Mouse (Mus musculus) embryonic fibroblast, embryonic 13.5 days (primary cell): ENCODE results near the gene Fam81b. TPM values are rescaled to one million over a fixed set of nuclear protein-coding genes. Genes with fewer than 3 reads are reported as not detected.
"Not testable (repeated sequence)": the region's sequence is repeated elsewhere in the genome, so short reads cannot be mapped to it uniquely, and the experiment has no call there.

Experiments
- H3K27ac ChIP-seq: 2 replicates; pipeline ENCODE4 v1.5.1; 2012; ENCODE audit warnings: low read length, control low read depth, inconsistent platforms; ENCODE audit not compliant: insufficient read depth
- H3K4me1 ChIP-seq: 2 replicates; pipeline ENCODE4 v1.6.1; 2011; ENCODE audit warnings: low read length; ENCODE audit not compliant: control insufficient read depth, insufficient read depth
- H3K4me3 ChIP-seq: 2 replicates; pipeline ENCODE4 v1.5.1; 2011; ENCODE audit warnings: mild to moderate bottlenecking, control low read depth, low read length; ENCODE audit not compliant: insufficient read depth
- CTCF ChIP-seq: IDR thresholded peaks from 2 replicates; pipeline ENCODE4 v1.5.1; 2011; ENCODE audit warnings: mild to moderate bottlenecking, control low read depth, low read length, moderate library complexity, borderline replicate concordance; ENCODE audit not compliant: insufficient read depth
- POLR2A ChIP-seq: IDR thresholded peaks from 2 replicates; pipeline ENCODE4 v1.6.1; 2011; ENCODE audit warnings: low read depth, mild to moderate bottlenecking, control low read depth, low read length, moderate library complexity
- polyA plus RNA-seq: library from polyadenylated mRNA; stranded (reverse); fragments of >200 nt; gene quantifications from 2 replicates; pipeline ENCODE4 v1.2.4, GENCODE M21; 2011; ENCODE audit warnings: low read depth; ENCODE audit not compliant: missing spikeins, insufficient read length

The Fam81b gene
- polyA plus RNA-seq: not detected in 2 replicates

DNA sequence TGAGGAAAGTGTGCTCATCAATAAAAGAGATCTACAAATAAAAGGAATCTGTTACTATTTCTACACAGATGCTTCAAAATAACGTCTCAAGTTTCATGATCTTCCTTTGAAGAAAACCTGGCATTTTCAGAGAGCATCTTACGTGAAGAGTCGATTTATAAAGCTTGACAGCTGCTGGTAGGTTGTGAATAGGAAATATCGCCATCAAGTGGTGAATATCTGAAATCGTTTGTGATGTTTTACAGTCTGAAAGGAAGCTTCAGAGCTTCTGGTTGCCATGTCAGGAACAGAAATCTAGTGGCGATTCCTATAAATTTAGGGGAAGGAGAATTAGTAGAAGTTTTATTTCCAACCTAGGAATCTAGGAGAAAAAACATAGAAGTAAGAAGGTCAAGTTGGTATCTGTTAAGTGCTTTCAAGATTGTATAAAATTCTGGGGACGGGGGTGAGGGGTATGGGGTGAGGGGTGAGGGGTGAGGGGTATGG, at the start of gene Fam81b:
TSS of gene Fam81b (minus strand) at position 436 of the 486 bp plus-strand sequence.
- Histone ChIP-seq H3K4me3 (no peak within 1 kb of the TSS), H3K27ac (no peak within 1 kb of the TSS), H3K4me1 (no peaks in the 10 kb centered on the region)
- TF ChIP-seq CTCF (no peak), POLR2A (no peak)

DNA sequence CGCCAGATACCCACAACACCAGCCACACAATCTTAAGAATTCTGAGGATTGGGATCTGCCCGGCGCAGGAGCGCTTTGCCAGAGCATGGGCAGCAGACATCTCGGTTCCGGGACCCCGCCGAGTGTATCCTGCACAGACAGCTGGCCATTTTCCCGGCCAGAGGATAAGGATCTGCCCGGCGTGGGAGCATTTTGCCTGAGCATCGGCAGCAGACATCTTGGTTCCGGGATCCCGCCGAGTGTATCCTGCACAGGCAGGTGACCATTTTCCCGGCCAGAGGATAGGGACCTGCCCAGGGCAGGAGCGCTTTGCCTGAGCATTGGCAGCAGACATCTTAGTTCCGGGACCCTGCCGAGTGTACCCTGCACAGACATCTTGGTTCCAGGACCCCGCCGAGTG, 41.1 kb upstream of the Fam81b start:
- not testable (repeated sequence) for H3K4me1 ChIP-seq, H3K27ac ChIP-seq, H3K4me3 ChIP-seq

DNA sequence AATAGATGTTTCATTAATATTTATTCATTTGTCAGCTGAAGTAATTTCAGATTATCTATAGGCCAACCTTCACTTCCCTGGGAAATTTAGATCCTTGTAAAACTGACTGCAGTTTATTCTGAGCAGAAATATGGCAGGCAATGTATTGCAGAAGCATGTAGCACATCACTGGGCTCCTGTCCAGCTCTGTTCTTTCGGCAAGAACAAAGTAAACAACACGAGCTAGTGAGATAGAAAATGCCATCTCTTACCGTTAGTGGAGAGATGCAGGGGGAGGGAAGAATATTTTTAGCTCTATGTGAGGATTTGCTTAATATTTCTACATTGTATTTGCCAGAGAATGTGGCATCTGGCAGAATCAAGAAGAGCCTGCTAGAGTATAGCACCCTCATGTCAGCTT, 13.8 kb upstream of the Fam81b start:
- Histone ChIP-seq H3K4me3 (no peak overlapping the region), H3K27ac (no peak overlapping the region), H3K4me1 (no peaks in the 10 kb centered on the region)
- TF ChIP-seq CTCF (no peak), POLR2A (no peak)

DNA sequence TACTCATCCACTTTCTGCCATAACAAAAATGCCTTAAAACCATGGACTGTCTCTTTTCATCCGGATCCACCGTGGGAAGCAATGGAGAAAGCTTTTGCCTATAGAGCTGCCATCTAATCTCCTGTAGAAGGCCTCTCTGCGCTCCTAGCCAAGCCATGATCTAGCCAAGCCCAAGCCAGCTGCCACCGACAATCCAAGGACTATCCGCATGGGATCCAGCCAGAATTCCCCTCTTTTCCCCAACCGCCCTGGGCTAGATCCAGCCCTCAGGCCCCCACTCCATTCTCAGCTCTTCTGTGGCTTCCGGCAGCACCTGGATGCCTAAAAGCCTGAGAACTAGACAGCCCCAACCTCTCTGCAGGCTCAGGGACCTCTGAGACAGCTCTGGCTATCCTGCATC, 6.7 kb upstream of the Fam81b start:
- H3K4me3 ChIP-seq: no peak overlapping the region
- H3K4me1 ChIP-seq: no peaks in the 10 kb centered on the region
- no peak for TF ChIP-seq CTCF
- no peak overlapping the region for H3K27ac ChIP-seq

DNA sequence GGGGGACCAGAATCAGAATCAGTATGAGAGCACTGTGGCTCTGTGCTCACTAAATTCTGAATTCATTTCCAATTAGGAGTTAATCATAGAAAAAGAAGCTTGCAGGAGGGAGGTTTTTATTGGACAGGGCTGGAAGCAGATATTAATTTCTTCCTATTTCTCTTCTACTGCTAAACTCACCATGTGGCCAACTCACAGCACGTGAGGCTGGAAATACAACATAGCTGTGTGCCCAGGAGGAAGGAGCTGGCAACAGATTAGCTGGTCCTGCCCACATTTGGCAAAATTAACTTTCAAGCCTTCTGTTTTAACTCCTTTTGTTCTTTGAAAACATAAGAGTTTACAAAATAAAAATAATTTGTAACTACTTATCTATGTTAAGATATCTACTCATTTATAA, 3.9 kb upstream of the Fam81b start:
- Histone ChIP-seq H3K27ac (no peak overlapping the region), H3K4me3 (no peak overlapping the region), H3K4me1 (no peaks in the 10 kb centered on the region)
- TF ChIP-seq POLR2A (no peak), CTCF (no peak)

DNA sequence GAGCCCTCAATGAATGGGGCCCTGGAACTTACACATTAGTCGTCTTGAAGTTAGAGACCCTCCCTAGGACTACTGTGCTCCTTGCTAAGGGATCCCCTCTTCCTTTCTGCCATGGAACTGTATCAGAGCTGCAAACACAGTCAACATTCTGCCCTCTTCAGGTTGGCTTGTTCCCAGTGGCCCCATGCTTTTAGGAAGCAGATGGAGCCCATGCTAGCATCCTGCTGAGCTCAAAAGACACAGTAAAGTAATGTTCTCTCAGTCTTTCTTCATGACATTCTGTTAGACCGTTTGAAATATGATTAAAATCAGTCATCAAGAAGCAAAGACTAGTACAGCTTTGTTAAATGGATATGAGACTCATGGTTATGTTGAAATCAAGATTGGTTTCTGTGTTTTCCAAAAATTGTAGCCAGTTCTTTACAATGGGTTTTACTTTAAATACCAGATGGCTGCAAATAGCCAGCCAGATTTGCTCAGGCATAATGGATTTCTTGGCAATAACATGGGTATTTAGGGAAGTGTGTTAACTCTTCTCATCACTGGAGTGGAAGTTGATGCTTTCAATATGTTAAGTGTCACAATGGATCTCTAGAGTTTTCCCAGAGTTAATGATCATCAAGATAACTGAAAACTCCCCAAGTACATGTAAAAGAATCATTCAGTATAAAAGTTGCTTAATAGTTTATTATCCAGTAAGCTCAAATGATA, 938 bp upstream of the Fam81b start:
- H3K4me1 ChIP-seq: no peaks in the 10 kb centered on the region
- TF ChIP-seq POLR2A (no peak), CTCF (no peak)
- H3K27ac ChIP-seq: no peak overlapping the region
- H3K4me3 ChIP-seq: no peak overlapping the region

DNA sequence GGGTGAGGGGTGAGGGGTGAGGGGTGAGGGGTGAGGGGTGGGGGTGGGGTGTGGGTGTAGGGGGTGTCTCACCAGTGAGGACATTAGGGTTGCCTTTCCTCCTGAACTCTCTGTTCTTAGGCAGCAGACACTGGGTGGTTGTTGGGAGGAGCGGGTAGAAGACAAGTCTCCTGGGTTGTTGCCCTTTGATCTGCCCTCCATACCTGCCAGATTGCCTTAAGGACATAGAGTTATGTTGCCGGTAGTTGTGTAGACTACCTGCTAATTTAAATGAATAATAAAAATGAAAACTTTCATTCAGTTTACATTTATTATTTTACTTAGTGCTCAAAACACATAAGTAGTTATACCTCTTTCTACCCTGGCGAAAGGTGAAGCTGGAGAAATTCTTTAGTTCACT, 369 bp upstream of the Fam81b start:
- no peaks in the 10 kb centered on the region for H3K4me1 ChIP-seq
- H3K4me3 ChIP-seq: no peak overlapping the region
- H3K27ac ChIP-seq: no peak overlapping the region
- TF ChIP-seq POLR2A (no peak), CTCF (no peak)

DNA sequence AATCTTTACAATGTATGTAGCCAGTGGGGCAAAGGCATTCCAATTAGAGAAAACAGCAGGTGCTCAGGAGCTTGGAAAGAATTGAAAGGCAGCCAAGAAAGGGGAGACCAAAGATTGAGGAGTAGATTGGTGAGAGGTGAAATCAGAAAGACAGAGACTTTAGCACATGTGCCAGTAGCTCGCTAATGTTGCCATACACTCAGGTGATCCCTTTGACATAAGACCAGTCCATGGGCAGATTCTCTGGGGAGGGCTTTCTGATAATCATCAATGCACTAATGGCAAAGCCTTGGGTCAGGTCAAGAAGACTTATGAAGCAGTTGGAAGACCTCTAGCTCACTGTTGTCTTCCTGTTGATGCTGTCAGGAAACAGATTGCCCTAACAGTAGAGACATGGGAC, 671 bp downstream of the Fam81b start:
- Histone ChIP-seq H3K27ac (no peak overlapping the region), H3K4me3 (no peak overlapping the region), H3K4me1 (no peaks in the 10 kb centered on the region)
- TF ChIP-seq POLR2A (no peak), CTCF (no peak)

DNA sequence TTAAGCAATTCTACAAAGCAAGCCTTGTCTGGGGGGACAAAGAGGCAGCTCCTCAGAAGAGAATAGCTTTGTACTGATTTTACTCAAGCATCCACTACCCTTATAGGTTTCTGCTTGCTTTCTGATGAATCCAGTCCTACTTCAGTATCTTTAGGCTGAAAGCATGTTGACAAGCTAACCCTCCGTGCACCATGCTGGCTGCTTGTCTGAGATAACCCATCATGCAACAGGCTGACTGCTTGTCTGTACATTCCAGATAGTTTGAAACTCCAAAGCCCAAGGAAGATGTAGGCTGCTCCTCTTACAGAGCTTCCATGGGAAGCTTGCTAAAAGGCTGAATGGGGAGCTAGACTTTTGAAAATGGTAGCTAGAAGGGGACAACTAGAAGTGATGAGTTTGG, 1.7 kb downstream of the Fam81b start:
- no peaks in the 10 kb centered on the region for H3K4me1 ChIP-seq
- TF ChIP-seq POLR2A (no peak), CTCF (no peak)

DNA sequence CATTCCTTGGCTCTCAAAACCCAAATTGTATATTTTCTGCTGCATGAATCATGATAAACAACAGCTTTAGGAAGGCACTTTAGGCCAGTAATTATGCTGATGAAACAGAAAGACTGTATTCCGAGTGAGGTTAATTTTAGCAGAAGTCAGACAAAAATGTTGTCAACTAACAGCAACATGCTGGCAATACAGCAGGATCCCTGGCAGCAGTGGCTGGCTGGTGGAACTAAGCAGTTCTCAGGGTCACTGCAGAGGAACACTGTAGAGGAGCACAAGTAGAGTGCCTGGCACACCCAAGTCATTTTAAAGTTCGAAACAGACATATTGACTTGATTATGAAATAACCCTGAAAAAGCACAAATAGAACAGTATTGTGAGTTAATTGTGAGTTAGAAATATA, 2.8 kb downstream of the Fam81b start:
- Histone ChIP-seq H3K27ac (no peak overlapping the region), H3K4me1 (no peaks in the 10 kb centered on the region), H3K4me3 (no peak overlapping the region)
- TF ChIP-seq CTCF: no peak
- no peak for TF ChIP-seq POLR2A

More for the DNA sequence above, 1.7 kb downstream of the Fam81b start:
- H3K4me3 ChIP-seq: no peak overlapping the region
- H3K27ac ChIP-seq: no peak overlapping the region

DNA sequence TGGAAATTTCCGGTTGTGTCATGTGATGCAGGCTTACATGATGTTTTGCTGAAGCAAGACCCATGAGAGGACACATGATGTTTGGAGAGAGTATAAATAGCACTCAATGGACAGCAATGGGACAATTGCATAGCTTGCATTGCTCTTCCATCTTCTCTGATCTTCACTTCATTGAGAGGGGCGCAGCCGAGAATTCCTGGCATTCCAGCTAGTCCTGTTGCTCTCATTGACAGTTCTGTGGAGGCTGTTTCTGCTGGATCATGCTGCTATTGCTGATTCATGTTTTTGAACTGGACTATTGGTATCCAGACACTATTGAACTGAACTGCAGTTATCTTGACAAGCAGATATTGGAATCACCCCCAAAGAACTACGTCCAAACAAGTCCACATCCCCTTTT, 12.8 kb downstream of the Fam81b start:
- H3K27ac ChIP-seq: no peak overlapping the region
- no peak overlapping the region for H3K4me3 ChIP-seq
- no peaks in the 10 kb centered on the region for H3K4me1 ChIP-seq
- TF ChIP-seq CTCF (no peak), POLR2A (no peak)
